Mouse (Mus musculus) lung, postnatal 10 days (tissue): Measurements from ENCODE around the gene Fkrp.

Source experiments
- DNase-seq: peaks from one replicate; pipeline ENCODE4 v3.0.0; 2021

Gene Fkrp

GRCm38 (mm10) chr7:16816475-16817122 lies at the start of gene Fkrp:
Fkrp (minus strand) TSS chr7:16816732.
- DNase-seq = peak; percentile 50

- peak; percentile 66 for DNase-seq
These were observed 43.5 kb upstream of the Fkrp start for GRCm38 (mm10) chr7:16859902-16860651.

- DNase-seq = no peak
These were observed 41.8 kb upstream of the Fkrp start for GRCm38 (mm10) chr7:16858336-16858735.

- DNase-seq = peak; percentile 78
These were observed 36.8 kb upstream of the Fkrp start for GRCm38 (mm10) chr7:16853302-16853831.

GRCm38 (mm10) chr7:16851636-16852035 lies 35.1 kb upstream of the Fkrp start:
- no peak for DNase-seq

- DNase-seq = peak; percentile 75
These were observed 32.0 kb upstream of the Fkrp start for GRCm38 (mm10) chr7:16848579-16848978.

GRCm38 (mm10) chr7:16847507-16847906 lies 31.0 kb upstream of the Fkrp start:
- no peak for DNase-seq

GRCm38 (mm10) chr7:16846775-16847174 lies 30.2 kb upstream of the Fkrp start:
- DNase-seq = no peak

- no peak for DNase-seq
These were observed 29.3 kb upstream of the Fkrp start for GRCm38 (mm10) chr7:16845820-16846167.

- peak; percentile 71 for DNase-seq
These were observed 28.7 kb upstream of the Fkrp start for GRCm38 (mm10) chr7:16845072-16845819.

GRCm38 (mm10) chr7:16844696-16845071 lies 28.2 kb upstream of the Fkrp start:
- DNase-seq = peak; percentile 38

GRCm38 (mm10) chr7:16843441-16844171 lies 27.1 kb upstream of the Fkrp start:
- peak; percentile 57 for DNase-seq

- DNase-seq = peak; percentile 96
These were observed 26.1 kb upstream of the Fkrp start, which contains the start of gene Prkd2 for GRCm38 (mm10) chr7:16842645-16843063. Prkd2 (plus strand) TSS chr7:16842902.

- DNase-seq = peak; percentile 43
These were observed 25.3 kb upstream of the Fkrp start for GRCm38 (mm10) chr7:16841561-16842560.

GRCm38 (mm10) chr7:16841078-16841477 lies 24.5 kb upstream of the Fkrp start:
- DNase-seq = no peak

- DNase-seq = no peak
These were observed 23.6 kb upstream of the Fkrp start for GRCm38 (mm10) chr7:16840109-16840491.

GRCm38 (mm10) chr7:16839427-16840108 lies 23.0 kb upstream of the Fkrp start:
- DNase-seq = no peak

- no peak for DNase-seq
These were observed 22.4 kb upstream of the Fkrp start for GRCm38 (mm10) chr7:16838804-16839426.

GRCm38 (mm10) chr7:16837916-16838803 lies 21.6 kb upstream of the Fkrp start:
- no peak for DNase-seq
